Mouse (Mus musculus) left cerebral cortex, postnatal 14 days (tissue): ENCODE results near the gene Ttc39b. TPM values are rescaled to one million over a fixed set of nuclear protein-coding genes. Genes with fewer than 3 reads are reported as not detected.

Experiments
- DNase-seq, 2 experiments: peaks; one replicate each; pipeline ENCODE4 v3.0.0; 2021 to 2022; ENCODE audit warnings: low spot score in 2 of 2, mixed read lengths in 1 of 2
- intact Hi-C: fragments of 180-260 bp; cut with DNase I; formaldehyde crosslinking; loops from one replicate; pipeline ENCODE4 v1.15.1; 2025
- long read RNA-seq, 2 experiments: library from polyadenylated mRNA; stranded (forward); transcript quantifications; one replicate each; pipeline ENCODE4 v2.0.0; 2021
- total RNA-seq, 2 experiments: library from RNA; stranded (reverse); gene quantifications; 2 replicates each; pipeline ENCODE4 v1.2.3; 2021

Gene Ttc39b
- 10 to 100 TPM; 46.6 to 54.0 TPM for total RNA-seq
- long read RNA-seq, experiment 1, full-length matches to known transcripts = 4 of 14 reads
- long read RNA-seq, experiment 1, partial matches to known transcripts = 1 of 14 reads
- long read RNA-seq, experiment 1, other reads (novel, unspliced or antisense) = 9 of 14 reads
- long read RNA-seq, experiment 2, full-length matches to known transcripts = 1 of 7 reads
- long read RNA-seq, experiment 2, partial matches to known transcripts = 2 of 7 reads
- long read RNA-seq, experiment 2, other reads (novel, unspliced or antisense) = 4 of 7 reads

DNA sequence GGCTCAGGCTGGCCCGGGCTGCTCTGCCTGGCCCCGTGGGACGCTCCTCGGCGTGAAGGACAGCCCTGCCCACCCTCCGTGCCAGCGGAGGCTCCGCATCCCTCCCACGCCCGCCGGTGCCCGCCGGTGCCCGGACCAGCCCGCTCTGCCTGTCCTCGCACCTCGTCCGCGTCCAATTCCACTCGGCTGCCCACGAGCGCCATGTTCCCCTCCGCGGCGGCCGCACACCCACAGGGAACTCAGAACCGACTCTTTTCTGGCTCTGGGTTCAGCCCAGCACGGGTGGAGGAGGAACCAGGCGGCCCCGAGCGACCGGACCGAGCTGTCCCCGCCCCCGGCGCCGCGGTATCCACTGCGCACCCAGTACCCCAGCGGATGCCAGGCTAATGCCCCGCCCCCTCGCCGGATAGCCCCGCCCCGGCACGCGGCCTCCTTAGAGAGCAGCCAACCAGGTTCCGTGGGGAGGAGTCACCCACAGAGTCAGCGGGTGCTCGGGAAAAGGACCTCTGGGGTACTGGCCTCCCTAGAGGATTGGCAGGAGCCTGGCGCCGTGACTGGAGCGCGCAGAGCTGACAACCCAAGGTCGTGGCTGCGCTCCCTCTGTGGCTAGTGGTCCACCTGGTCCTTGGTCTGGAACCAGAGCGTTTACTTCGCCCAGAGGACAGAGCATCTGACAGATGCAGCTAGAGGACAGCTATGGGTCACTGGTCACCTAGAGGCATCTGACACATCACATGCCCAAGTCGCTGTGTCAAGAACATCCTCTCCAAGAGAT lies at the start of gene Ttc39b:
TSS of gene Ttc39b (minus strand) at position 346 of the 775 bp plus-strand sequence.
- intact Hi-C loops = no loop called here

DNA sequence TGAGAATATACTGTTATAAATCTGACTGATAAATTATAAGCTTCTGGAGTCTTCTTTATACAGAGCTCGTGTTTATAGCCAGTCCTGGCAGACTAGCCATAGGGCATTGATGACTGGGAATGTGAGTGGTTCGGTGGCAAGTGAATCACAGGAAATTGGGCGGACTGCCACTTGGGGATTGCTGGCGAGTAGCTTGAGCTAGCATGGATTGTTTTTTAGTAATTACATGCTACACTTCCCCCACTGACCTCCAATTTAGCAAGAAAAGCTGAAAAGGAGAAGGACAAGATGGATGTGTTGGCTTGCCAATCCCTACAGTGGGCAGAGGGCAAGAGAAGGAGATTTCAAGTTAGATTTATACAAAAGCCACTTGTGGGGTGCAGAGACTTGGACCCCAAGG lies 49.3 kb upstream of the Ttc39b start:
- intact Hi-C loops = no loop called here
- DNase-seq = no peak

More for the DNA sequence above, at the start of gene Ttc39b:
- DNase-seq = peak; percentile 95

DNA sequence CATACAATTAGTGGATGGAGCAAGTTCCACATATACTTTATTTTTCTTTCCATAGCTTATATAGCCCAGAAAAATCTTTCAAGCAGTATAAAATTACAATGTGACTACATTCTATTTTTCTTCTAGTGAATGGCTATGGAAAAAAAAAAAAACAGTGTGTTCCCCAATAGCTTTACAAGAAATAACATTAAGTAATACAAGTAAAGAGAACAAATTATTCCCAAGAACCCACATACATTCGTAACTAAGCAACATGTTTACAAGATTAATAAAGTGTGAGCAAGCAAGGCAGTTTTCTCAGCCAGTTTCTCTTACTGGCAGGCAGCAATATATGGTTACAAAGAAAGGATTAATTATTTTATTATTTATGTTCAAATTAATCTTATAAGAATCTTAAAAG lies 33.7 kb upstream of the Ttc39b start:
- no peak for DNase-seq
- intact Hi-C loops = no loop called here

DNA sequence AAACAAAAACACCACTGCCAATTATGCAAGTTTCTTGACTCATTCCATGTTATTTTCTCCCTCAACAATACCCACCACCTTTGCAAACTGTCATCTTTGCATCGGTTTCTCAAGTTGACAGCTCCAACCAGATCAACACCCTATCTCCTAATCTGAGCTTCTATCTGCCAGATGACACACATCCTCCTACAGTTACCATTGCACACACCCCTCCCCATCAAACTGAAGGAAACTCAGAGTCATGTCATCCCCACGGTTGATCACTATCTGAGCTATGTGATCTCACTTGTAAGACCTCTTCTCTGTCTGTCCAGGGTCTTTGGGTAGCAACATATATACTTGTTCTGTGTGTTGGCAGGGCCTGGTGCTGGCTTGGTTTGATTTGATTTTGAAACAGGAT lies 30.7 kb upstream of the Ttc39b start:
- intact Hi-C loops = no loop called here
- no peak for DNase-seq

DNA sequence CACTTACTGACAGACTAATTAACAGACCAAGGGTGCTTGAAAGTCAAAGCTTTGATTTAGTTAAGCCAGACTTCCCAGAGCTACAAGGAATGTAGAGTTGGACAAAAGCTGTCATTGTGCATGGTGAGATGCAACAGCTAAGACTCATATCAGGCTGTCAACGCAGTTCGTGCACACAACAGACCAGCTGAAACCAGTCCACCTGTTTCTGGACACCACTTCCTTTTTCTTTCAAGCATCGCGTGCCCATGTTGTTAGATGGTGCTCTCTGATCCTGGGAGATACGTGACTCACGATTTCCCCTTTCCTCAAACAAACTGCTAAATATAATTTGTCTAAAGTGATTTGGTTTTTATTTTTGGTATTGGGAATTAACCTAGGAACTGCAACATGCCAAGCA lies 29.9 kb upstream of the Ttc39b start:
- DNase-seq = no peak
- intact Hi-C loops = no loop called here

DNA sequence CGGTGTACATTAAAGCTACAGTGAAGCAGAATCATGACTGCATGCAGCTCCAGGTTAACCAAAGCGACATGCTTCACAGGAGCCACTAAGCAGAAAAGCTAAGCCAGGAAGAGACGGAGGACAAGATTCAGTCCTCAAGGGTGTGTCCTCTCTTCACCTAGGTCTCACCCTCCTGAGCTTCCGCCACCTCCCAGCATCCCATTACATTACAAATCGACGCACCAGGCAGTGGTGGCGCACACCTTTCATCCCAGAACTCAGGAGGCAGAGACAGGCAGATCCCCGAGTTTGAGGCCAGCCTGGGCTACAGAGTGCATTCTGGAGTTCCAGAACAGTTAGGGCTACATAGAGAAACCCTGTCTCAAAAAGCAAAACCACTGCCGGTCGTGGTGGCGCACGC lies 29.2 kb upstream of the Ttc39b start:
- DNase-seq = no peak
- intact Hi-C loops = no loop called here

DNA sequence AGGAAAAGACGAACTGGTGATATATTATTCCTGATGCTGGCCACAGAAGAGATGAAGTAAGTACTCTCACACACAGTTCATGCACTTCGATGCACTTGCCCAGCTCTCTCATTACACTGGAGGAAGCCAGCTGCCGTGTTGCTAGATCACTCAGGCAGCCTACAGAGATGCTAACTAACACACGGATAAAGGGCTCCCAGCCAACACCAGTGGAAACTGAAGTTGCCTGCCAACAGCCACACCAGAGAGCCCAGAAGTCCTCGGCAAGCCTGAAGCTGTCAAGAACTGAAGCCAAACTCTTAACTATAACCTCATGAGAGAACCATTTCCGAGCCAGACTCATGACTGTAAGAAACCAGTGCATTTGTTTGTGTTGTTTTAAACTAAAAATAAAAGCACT lies 26.7 kb upstream of the Ttc39b start:
- intact Hi-C loops = no loop called here
- peak; percentile 74 to 90 for DNase-seq

DNA sequence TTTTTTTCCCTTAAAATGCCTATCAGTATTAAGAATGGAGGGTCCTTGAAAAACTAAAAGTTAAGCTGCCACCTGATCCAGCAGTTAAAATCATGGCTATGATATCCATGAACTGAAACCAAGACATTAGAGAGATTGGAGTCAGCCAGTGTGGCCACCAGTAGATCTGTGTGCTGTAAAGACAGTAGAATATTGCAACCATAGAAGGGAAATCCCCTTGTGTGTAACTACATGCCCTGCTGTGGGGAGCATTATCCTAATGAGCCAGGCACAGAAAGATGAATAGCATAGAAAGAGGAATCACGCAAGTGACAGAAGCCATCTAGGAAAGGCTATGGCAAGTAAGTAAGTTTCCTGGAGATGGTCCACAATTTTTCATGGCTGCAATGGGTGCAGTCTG lies 24.9 kb upstream of the Ttc39b start:
- intact Hi-C loops = no loop called here
- no peak for DNase-seq

DNA sequence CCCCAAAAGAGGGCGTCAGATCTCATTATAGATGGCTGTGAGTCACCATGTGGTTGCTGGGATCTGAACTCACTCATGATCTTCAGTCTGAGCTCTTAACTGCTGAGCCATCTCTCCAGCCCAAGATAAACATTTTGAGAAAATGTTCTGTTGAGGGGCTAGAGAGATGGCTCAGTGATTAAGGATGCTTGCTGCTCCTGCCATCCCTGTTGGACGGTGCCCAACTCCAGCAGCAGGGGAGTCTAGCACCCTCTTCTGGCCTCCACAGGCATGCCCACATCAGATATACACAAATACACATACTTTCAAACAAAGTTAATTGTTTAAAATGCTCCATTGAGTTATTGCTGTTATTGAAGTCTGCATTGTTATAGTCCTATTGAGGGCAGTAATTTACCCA lies 19.8 kb upstream of the Ttc39b start:
- intact Hi-C loops = no loop called here
- DNase-seq = peak; percentile 13 to 42

DNA sequence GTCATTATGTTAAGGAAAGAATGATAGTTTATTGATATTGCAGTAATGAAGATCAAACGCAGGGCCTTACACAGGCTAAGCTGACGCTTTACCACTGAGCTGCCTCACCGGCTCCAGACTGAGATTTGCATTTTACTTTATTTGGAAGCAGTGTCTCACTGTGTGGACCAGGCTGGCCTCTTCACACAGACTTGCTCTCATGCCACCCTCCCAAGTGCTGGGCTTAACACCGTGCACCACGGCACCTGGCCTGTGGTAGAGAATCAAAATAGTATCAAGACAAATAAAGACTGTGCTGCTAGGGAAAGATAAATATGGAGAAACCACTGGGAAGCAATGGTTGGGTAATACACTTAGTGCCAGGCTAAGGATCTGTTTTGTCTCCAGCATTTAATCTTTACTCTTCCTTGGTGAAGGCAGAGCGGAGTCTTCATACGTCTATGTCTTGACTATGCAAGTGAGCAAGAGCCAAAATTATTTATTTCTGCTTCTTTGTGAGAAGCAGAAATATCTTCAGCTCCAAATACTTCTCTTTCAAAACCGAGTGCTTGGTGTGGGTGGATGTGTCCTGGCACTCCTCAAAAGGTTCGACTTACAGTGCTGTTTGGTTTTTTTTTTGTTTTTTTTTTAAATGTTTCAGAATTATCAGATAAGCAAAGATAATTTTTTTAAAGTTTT lies 19.2 kb upstream of the Ttc39b start:
- DNase-seq = peak in 1 of 2 experiments; percentile 8
- intact Hi-C loops = no loop called here

DNA sequence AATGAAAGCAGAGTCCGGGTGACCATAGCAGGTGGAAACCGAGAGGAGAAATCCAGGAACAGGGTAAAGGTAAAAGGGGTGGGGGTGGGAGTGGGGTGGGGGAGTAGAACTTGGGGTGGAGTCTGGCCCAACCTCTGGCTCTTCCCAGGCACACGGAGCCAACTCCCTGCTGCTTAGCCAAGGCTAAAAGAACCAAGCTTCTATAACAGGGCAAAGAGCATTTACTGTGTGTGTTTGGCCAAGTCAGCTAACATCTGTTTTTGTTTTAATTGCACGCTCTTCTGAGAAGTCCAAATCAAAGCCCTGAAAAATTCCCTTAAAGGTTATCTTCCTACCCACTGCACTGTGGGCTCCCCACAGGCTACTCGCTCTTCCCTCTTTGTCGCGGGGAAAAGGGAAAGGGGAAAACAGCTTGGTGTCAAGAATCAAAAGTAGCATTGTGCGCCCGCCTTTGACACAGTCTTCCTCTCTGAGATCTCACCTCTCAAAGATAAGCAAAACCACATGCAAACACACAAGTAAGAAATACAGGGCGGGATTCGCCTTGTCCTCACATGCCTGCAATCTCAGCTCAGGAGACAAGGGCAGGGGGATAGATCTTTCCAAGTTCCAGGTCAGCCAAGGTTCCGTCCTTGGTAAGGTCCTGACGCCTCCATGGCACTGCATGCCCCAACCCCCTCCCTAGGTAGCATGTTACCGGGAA lies 18.4 kb upstream of the Ttc39b start:
- DNase-seq = no peak
- intact Hi-C loops = no loop called here

DNA sequence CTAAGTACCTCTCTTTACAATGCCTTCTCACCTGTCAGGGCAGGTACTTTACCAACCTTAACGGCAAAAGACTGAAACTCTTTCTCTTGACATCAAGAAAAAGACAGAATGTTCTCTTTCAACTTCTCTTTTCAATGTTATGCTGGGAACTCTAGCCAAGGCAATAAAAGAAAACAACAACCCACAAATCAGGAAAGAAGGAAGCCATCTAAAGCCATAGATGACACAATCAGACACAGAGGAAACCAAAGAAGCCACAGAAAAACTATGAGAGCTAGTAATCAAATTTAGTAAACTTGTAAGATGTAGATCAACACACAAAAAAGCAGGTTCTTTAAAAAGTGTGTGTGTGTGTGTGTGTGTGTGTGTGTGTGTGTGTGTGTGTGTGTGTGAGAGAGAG lies 15.3 kb upstream of the Ttc39b start:
- no peak for DNase-seq
- intact Hi-C loops = no loop called here

DNA sequence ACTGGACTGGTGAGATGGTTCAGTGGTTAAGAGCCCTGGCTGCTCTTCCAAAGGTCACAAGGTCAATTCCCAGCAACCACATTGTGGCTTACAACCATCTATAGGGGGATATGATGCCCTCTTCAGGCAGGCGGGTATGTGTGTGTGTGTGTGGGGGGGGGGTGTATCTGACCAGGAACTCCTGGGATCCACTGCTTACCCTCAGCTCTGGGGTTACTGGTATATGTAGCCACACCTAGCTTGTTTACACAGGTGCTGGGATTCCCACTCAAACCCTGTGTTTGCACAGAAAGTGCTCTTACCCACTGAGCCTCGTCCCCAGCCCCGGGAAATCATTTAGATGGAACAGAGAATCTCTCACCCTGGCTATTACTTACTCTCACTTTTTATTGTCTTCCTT lies 13.7 kb upstream of the Ttc39b start:
- intact Hi-C loops = no loop called here
- no peak for DNase-seq

DNA sequence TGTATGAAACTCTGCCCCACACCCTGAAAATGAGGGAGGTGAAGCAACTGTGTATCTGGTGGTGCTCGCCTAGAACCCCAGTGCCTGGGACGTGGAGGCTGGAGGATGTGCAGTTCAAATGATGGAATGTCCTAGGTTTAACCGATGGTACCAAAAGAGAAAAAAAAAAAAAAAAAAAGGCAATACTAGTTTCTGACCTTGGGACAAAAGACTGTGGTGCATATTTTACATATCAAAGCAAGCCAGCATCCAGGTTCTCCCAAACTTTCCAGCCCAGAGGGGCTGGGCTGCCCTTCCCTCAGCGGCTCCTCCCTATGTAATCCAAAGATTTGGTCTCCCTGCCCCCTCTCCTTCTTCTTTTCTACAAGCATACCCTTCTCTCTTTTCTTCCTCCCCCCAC lies 6.3 kb upstream of the Ttc39b start:
- no peak for DNase-seq
- intact Hi-C loops = no loop called here

DNA sequence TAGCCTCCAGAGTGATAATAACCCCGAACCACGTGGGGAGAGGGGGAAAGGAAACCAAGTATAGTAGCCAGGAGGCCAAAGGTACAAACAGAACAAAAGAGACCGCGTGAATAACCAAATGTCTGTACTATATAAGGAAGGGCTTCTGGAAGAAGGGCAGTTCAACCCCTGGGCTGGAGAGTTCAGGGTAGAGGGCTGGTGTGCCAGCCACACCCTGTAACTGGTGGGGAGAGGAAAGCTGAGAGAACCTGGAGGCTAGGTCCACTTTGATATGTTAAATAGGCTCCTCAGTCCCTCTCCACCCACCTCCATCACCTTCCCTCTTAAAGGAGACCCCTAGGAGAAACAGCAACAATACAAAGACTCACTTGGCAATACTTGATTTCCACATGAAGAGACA lies 5.6 kb upstream of the Ttc39b start:
- intact Hi-C loops = no loop called here
- DNase-seq = no peak

DNA sequence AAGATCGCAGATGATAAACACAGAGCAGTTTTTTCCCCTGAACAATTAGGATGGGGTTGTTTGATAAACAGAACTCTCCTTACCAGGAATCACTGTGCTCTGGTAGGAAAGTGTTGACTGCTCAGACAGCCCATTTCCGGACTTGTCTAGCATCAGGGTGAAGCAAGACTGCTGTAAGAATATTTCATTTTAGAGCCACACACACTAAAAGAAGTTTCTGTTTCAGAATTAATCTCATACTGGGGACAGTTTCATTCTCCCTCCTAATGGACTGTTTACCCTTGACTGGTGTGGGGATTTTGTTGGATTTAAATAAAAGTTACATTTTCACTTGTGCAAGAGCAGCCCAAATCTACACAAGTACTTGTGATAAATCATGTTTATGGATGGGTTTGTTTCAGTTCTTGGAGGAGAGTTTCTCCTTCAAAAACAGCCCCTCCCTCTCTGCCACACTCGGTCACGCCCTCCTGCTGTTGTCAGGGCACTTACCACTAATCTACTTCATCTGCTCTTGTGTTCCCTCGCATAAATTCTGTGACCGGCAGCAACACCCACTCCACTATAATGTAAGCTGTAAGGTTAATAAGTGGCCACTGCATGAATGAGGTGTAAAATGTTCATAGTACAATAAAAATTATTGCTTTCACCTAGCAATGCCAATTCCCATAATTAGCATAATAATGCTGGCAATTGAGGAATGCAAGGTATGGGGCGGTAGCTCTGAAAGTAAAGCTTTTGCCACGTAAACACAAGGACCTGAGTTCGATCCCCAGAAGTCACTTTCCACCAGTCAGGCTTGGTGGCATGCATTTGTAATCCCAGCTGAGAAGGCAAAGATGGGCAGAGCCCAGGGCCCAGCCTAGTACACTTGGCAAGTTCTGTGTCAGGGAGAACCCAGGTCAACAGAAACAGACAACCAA lies 4.2 kb upstream of the Ttc39b start:
- no peak for DNase-seq
- intact Hi-C loops = no loop called here

DNA sequence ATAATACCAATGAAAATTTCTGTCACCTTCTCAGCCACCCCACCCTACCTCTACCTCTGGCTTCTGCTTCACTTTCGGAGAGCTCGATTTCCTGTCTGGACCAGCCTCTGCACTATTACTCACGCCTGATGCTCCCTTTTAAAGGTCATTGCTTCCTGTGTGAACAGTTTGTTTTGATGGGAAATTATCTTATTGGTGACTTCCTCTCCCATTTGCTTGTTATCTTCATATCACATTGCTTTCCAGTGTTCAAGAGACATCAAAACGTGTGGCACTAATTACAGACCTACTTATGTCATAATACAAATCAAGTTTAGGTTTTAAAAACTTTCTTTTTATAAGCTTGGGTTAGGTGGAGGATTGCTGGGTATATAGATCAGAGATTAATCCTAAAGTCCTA lies 3.5 kb upstream of the Ttc39b start:
- intact Hi-C loops = no loop called here
- no peak for DNase-seq

DNA sequence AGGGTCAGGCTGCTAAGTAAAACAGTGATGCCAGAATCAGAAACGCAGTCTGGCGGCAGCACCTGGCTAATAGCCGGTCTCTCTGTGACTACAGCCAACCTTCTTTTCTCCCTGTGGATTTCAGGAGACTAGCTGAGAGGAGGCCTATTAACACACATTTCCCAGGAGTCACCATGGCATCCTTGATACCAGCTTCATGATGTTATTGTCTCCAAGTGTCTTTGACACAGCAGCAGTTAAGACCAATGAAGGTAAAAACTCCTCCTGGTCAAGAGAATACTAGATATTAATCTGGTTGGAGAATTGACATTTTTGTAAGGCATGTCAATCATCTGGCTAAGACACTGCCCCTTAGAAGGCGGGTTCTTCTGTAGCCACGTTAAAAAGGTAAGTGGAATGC lies 1.3 kb upstream of the Ttc39b start:
- DNase-seq = no peak
- intact Hi-C loops = no loop called here
